Mouse (Mus musculus) spleen, embryonic (tissue): ENCODE results near the gene Qsox1.

Experiments
- CTCF ChIA-PET: fragments of 350-600 bp; sonication (Branson Sonifier 250); formaldehyde crosslinking; loops from one replicate; lab custom pipeline; 2022; lab: Charles Lee

Qsox1 gene

GRCm38 (mm10) chr1:155747911-155748310, 64.8 kb downstream of the Qsox1 start:
- CTCF ChIA-PET: no interaction called here

- CTCF ChIA-PET: no interaction called here
Measured at GRCm38 (mm10) chr1:155747011-155747410, 65.7 kb downstream of the Qsox1 start.

GRCm38 (mm10) chr1:155742411-155743363, 70.0 kb downstream of the Qsox1 start:
- CTCF ChIA-PET: interaction anchor here (0.5 to 0.7 kb wide), 2 partner anchors 20 to 444 kb away, joined by 3 to 4 read pairs; no protein-coding TSS in a partner anchor

- CTCF ChIA-PET: interaction anchor here (0.7 kb wide), 1 partner anchor 444 kb away, joined by 3 read pairs; no protein-coding TSS in a partner anchor
Measured at GRCm38 (mm10) chr1:155741988-155742387, 70.7 kb downstream of the Qsox1 start.

GRCm38 (mm10) chr1:155741378-155741945, 71.2 kb downstream of the Qsox1 start:
- CTCF ChIA-PET: interaction anchor here (0.7 kb wide), 1 partner anchor 443 kb away, joined by 3 read pairs; no protein-coding TSS in a partner anchor

GRCm38 (mm10) chr1:155740622-155741377, 71.9 kb downstream of the Qsox1 start:
- CTCF ChIA-PET: no interaction called here

GRCm38 (mm10) chr1:155737809-155738383, 74.8 kb downstream of the Qsox1 start:
- CTCF ChIA-PET: no interaction called here

- CTCF ChIA-PET: no interaction called here
Measured at GRCm38 (mm10) chr1:155737017-155737808, 75.5 kb downstream of the Qsox1 start.

- CTCF ChIA-PET: interaction anchor here (0.6 kb wide), 1 partner anchor 126 kb away, joined by 4 read pairs; no protein-coding TSS in a partner anchor
Measured at GRCm38 (mm10) chr1:155736096-155736825, 76.4 kb downstream of the Qsox1 start.

- CTCF ChIA-PET: no interaction called here
Measured at GRCm38 (mm10) chr1:155731156-155731555, 81.5 kb downstream of the Qsox1 start.

GRCm38 (mm10) chr1:155729113-155729795, 83.4 kb downstream of the Qsox1 start:
- CTCF ChIA-PET: no interaction called here

GRCm38 (mm10) chr1:155727830-155728229, 84.9 kb downstream of the Qsox1 start:
- CTCF ChIA-PET: no interaction called here
